Mouse (Mus musculus) right cerebral cortex, postnatal 4 days (tissue): Measurements from ENCODE around the gene Clptm1.
A peak's percentile ranks its signal among the peaks of the same experiment; 100 is the strongest.

Experiments used
- DNase-seq: peaks from one replicate; pipeline ENCODE4 v3.0.0-alpha.2; 2022

The Clptm1 gene

DNA sequence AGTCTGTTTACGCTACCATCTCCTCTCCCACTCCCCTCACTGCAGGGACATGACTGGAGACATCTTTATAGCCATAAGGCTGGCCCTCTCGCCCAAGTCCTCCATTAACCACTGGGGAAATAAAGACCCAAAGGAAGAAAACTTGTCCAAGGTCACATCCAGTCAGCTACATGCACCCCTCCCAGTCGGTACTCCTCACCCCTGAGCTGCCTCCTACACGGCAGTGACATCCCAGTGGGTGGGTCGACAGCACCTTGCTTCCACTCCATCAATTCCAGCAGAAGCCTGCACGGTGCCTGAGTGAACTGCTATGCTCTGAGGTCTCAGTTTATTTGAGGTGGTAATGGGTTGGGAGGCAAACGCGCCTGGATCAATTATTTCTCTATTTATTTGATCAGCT, 893 bp downstream of the Clptm1 start:
- no peak for DNase-seq

DNA sequence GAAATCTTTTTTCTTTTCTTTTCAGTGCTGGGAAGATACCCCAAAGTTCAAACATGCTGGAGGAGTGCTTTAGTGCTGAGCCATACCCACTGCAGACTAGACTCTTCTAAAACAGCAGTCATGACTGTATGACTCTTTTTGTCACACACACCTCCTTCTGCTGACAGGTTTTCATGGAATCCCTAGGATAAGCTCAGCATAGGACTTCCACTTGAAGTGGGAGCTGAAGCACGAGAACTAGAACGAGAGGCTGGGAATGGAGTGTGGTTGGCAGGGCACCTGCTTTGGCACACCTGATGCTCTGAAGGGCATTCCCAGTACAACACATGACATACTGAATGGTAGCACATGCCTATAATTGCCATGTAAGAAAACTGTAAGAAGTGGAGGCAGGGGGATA, 12.2 kb downstream of the Clptm1 start:
- DNase-seq = no peak

DNA sequence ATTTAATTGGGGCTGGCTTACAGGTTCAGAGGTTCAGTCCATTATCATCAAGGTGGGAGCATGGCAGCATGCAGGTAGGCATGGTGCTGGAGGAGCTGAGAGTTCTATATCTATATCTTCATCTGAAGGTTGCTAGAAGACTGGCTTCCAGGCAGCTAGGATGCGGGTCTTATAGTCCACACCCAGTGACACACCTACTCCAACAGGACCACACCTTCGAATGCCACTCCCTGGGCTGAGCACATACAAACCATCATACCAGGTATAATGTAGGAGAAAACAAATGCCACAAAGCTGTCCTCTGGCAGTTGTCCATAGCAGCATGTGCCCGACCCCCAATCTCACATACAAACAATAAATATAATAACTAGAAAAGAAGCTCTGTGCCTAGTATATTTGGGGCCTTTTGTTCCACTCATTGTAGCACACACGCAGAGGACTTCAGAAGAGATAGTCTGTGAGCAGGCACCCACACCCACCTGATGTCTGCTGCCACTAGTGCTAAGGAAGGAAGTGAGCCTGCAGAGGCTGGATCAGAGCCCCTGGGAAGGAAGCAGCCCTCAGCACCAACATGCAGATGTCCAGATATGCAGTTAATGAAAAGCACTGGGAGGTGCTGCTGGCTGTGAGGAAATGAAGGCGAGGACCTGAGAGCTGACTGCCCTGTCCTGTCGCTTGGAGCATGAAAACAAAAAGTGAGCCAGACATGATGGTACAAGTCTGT, 13.6 kb downstream of the Clptm1 start:
- DNase-seq = no peak

DNA sequence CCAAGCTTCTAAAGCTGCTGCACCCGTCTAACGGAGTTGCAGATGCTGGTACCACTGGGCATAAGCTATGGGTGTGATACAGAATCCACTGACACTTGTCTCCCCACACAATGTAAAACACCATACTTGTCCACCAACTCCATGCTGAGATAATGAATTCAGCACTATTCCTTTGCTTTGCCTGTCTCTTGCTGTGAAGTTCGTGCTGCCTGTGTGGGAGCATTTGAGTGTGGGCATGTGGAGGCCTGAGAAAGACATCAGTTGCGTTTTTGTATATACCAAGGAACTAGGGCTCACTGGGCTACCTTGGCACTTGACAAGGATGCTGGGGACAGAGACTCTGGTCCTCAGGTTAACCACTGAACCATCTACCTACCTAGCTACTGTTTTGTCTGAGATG, 23.6 kb downstream of the Clptm1 start:
- no peak for DNase-seq

DNA sequence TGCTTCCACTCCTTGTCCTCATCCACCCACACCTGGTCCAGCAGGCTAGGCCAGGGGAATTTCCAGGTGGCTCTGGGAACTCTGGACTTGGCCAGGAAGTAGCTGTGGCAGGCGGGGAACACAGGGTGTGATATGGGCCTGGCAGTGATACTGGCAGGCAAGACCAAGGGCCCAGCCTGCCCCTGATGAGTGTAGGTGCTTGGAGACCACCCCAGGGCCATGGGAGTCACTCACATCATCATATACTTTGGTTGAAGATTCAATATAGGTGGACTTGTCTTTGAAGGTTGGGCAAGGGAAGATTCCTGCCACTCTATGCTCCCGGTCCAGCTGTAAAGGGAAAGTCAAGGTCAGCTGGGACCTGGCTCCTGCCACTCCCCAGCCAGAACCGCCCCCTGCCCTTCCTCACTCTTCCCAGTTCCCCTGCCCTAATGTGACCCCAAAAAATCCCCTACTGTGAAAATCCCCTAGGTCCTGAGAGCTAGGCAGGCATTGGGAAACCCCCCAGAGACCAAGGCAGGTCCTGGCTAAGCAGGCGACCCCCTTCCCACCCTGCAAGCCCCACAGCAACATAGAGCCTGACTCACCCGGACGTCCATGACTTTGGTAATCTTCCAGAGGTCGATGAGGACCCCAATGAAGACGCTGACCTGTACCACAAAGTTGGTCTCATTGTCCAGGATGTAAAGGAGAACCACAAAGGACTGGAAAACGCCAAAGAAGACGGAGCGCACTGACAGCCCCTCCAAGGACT, 29.6 kb downstream of the Clptm1 start:
- DNase-seq = no peak

DNA sequence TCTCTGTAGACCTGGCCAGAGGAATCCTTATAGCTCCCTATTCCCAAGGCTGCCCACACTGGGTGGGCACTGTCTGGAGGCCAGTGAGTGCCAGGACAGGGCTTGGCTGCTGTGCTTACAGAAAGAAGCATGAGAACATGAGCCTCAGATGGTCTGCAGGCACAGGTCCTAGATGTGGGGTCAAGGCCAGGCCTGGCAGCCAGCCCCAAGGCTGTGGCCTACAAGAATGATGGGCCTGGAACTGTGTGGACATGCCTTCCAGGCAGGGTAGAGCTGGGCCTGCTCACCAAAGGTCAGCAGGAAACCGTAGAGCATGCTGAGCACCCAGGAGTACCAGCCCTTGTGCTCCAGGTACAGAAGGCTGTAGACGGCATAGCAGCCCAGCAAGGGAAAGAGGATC, 30.2 kb downstream of the Clptm1 start:
- no peak for DNase-seq

DNA sequence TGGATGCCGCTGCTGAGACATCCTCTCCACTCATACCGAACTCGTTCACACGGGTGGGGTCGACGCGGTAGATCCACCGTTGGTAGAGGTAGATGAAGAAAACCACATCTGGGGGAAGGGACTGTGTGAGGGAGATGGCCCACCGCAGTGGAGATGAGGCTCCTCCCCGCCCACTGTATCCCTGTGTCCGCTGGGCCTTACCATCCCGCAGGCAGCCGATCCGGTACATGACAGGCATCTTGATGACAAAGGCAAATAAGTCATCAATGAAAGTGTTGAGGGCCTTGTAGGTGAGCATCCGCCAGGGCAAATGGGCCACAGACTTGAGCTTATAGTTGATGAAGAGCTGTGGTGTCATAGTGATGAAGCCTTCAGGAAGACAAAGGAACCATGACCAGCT, 31.0 kb downstream of the Clptm1 start:
- DNase-seq = no peak

DNA sequence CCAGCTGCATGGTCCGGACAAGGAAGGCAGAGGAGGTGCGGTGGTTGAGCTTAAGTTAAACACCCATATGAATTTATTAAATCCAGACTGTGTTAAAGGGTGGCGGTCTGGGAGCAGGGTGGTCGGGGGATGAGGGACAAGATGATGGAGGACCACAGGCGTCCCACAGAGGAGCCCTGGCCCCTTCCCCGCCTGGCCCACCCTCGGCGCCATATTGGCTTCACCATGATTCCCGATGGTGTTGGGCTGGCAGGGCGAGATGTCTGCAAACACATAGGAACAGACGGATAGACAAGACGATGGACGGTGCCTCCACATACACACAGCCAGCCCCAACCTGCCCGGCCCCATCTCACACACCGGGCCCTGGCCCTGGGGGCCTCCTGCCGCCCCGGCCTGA, 31.6 kb downstream of the Clptm1 start:
- no peak for DNase-seq

DNA sequence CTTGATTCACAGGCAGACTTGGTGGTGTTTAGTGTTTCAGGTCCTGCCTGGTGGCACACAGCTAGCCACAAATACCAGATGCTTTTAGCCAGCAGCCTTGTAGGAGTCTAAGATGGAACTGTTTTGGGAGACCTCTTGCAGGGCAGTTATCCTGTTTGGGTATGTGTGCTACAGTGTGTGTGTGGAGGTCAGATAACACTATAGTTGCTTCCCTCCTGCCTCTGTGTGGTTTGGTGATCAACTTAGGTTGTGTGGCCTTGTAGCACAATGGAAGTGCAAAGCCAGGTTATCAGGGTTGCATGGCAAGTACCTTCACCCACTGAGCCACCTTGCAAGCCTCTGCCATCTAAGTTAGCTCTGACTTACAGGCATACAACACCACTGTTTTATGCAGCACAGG, 32.1 kb downstream of the Clptm1 start:
- no peak for DNase-seq

DNA sequence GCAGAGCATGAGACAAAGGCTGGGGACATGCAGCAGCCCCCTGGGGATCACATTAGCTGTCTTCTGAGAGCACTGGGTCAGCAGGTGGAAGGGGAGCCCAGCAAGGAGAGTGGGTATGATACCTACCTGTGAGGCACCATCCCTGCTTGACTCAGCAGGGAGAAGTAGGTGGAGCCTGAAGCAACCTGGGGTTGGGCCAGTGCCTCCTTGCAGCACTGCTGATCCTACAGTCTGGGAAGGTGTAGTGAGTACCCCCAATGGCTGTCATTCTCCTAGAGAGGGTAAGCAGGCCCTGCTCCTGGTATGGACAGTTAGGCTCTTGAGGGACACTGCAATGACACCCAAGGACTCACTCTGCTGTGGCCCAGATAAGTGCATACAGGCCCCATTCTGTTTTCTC, 32.6 kb downstream of the Clptm1 start:
- no peak for DNase-seq

DNA sequence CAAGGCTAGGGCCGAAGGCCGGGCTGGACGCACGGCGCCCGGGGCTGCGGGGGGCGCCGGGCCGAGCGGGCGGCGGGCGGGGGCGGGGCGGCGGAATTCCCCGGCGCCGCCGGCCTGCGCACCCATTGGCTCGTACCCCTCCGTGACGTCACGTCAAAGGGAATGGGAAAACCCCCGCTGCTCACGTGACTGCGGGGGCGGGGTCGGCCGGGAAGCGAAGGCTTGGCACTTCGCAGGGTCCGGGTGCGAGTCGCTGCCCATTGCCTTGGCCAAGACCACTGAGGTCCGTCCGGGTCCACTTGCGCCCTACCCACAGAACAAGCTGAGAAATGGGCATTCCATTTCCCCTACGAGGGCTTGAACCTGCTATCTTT, 35.5 kb downstream of the Clptm1 start, which contains the start of gene Relb:
Gene Relb (minus strand): TSS at position 78 of the 374 bp plus-strand sequence.
- peak; percentile 96 for DNase-seq

DNA sequence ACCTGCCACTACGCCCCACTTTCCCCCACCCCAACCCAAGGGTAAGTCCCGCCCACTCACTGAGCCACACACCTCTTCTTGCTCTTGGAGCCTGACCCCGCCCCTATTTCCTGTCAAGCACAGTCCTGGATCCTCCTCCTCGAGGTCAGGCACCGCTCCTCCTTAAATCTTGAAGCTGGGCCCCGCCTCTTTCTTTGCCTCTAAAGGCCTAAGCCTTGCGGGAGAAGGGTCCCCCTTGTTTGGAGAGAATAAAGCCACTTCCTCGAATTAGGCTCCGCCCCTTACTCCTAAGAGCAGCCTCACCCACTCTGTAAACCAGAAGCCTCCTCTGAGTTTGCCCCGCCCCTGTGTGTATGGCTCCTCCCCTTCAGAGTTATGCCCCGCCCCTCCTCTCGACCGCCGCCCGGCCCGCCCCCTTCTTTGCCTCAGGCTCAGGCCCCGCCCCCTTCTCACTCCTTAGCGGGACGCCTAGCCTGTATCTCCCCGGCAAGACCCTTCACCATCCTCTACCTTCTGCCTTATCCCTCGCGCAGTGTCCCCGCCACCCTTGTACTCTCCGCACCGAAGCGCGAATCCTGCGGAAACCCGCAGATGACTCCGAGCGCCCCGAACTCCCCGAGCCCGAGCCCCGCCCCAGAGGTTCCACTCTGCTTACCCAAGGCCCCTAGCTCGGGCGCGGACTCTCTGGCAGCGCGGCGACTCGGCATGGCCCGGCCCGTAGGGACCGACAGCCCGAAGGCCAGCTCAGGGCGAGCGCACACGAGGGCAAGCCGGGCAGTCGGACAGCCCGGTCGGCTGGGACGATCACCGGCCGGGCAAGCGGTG, 36.1 kb downstream of the Clptm1 start:
- peak; percentile 82 for DNase-seq

DNA sequence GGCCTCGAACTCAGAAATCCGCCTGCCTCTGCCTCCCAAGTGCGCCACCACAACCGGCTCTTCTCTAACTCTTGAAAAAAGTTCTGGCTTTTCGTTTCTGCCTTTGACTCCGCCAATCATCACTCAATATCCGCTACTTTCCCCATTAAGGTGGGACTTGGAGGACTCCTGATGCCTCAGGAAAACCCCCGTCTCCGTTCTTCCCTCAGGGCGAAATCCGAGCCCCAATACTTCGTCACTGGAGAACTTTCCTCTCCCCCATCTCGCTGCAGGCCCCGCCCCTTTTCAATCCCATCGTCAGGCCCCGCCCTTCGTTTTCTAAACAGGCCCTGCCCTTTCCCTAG, 36.7 kb downstream of the Clptm1 start:
- DNase-seq = peak; percentile 59

DNA sequence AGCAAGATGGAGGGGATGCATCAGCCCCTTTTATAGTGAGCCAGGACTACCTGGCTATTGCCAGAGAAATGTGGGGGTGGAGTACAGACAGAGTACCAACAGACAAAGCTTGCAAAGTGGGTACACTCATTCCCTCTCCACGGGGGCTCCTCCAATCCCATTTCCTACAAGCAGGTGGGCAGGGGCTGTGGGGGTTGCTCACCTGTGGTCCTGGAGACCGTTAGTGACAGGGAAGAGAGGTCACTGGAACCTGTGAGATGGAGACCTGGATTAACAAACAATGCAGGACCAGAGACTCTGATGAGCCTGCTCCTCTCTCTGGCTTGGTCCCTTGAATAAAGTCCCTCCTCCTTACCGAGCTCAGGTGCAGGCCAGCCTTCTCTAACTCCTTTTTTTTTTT, 37.1 kb downstream of the Clptm1 start:
- DNase-seq = no peak

DNA sequence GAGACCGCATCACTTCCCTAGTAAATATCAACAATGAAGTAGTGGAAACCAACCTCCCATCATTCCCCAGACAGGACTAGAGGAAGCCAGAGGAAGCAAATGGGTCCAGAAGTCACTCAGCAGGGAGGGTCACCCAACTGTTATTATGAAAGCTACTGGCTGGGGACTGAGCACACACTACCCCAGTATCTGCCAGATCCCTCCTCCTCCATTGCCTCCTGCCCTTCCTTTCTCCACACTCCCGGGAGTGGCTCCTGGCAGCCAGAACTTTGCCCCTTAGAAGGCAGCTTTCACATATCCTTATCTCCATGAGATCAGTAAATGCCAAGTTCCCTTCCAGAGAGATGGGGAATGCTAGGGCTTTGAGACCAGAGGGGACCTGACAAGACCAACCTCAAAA, 41.4 kb downstream of the Clptm1 start:
- DNase-seq = no peak

DNA sequence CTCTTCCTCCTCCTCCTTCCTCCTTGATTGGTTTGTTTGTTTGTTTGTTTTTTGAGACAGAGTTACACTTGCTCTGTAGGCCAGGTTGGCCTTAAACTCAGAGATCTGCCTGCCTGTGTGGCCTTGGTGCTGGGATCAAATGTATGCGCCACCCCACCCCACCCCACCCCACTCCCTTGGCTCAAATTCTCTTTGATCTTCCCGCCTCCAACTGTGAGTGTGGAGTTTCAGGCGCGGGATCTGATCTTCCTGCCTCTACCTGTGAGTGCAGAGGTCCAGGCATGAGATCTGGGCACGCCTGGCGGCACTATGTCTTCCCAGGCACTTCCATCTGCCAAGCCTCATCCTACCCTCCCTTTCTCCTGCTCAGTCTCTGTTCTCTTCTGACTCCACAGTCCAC, 42.6 kb downstream of the Clptm1 start:
- no peak for DNase-seq

DNA sequence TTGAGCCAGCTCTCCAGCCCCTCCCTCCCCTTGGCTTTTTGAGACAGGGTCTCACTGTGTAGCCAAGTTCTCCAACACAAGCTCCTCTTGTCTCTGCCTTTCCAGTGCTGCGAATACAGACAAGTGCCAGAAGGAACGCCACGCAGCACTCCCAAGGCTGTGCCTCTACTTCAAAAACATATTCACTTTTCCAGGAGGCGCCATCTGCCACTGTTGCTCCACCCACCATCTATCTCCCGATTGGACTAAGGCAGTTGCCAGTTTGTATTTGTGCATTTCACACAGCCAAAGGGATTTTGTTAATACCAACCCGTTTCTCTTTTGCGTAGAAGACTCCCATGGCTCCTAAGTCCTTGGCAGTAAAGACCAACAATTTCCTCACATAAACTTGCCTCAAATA, 44.0 kb downstream of the Clptm1 start:
- no peak for DNase-seq

DNA sequence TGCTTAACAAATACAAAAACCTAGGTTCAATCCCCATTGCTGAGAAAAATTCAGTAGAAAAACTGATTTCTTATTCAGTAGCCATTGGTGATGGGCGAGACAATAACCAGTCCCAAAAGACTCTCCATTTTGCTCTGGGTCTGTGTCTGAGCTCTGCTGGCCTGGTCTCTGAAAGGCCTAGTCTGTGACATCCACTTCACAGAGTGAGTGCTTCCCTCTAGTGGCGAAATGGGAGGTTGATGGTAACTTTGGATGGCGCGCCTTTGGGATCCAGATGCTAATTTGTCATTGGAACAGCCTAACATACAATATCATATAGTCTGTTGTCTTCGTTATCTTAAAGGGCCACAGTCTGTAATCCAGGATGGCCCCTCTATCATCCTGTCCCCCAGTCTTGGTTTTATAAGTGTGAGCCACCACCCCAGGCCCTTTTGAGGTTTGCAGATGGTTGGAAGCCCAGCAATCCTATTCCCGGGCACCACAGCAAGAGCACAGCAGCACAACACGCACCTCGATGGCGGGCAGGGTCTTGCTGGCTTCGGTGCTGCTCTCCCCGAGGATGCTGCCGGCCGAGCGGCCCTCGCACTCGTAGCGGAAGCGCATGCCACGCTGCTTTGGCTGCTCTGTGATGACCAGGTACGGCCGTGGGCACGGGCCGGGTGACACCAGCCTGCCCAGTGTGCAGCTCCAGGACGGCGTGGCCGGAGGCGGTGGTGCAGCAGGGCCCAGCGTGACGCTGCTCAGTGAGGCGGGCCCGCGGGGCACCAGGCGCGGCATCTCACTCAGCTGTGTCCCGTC, 45.6 kb downstream of the Clptm1 start:
- peak; percentile 66 for DNase-seq

DNA sequence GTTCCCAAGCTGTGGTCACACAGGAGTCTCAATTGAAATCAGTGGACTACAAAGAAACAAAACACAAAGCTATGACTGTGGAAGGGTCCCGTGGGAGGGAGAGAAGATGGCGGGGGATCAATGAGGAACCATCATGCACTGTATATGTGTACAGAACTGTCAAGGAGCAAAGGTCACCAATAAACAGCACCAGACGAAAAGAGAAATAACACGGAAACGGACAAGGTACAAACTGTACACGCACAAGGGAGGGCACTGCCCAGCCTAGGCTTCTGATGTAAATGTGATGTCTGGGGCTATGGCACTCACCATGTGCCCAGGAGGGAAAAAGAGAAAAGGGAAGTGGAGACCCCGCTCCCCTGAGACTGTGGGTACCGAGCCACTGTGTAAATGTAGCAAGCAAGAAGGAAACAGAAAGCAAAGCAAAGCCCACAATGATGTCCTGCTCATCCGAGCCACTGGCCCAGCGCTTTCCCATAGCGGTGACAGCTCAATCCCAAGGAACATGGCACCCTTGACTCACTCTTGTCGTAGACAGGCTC, 49.7 kb downstream of the Clptm1 start:
- no peak for DNase-seq

DNA sequence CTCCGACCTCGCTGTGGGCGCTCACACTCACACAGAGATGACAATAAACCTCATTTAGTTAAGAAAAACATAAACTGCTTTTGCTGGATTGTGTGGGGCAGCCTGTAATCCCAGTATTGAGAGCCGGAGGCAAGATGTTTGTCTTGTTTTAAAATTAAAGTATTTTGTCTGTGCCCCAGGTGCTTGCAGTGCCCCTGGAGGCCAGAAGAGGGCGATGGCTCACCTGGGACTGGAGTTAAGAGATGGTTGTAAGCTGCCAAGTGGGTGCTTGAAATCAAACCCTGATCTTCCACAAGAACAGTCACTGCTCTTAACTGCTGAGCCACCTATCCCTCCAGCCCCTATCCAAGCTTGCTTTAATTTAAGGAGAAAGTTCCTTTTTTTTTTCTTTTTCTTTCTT, 53.9 kb downstream of the Clptm1 start:
- no peak for DNase-seq

DNA sequence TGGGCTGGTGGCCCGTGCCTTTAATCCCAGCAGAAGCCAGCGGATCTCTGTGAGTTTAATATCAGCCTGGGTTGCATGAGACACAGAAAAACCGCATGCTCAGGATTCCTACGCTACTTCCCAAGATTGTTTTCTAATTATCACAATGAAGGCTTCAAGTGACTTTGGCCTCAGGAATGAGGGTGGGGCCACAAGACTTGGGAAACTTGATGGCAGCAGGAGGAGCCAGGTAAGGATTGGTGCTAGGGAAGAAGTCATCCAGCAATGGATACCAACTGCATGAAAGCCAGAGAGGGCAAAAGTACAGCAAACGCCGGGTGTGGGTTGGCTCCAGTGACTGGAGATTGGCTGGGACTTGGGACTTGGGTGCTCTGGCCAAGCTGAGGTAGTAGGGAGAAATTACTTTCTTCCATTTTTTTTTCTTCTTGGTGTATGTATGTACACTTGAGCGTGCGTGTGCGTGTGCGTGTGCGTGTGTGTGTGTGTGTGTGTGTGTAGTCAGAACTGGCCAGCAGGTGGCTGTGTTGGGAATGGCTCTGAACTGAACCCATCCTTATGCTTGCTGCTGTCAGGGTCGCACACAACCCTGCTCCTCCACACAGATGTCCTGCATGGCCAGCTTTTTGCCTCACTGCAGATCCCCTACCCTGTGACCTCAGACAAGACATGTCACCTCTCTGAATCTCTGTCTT, 55.0 kb downstream of the Clptm1 start:
- DNase-seq = no peak

DNA sequence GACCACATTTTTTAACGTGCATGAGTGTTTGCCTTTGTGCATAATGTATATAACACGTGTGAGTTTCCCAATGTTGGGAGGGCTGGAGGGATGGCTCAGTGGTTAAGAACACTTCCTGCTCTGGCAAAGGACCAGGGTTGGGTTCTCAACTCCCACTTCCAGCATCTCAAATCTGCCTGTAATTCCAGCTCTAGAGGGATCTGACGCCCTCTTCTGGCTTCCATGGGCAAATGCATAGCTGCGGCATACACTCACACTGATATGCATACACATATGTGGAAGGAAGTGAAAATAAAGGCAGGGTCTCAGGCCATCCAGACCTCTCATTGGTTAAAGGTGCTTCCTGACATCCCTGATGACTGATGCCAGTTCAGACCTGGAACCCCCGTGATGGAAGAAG, 57.5 kb downstream of the Clptm1 start:
- DNase-seq = no peak
